Mouse (Mus musculus) midbrain, embryonic 10.5 days (tissue): ENCODE results near the gene Fam53b. TPM values are rescaled to one million over a fixed set of nuclear protein-coding genes. Genes with fewer than 3 reads are reported as not detected.

Source experiments
- DNase-seq: peaks from one replicate; pipeline ENCODE4 v3.0.0-alpha.2; 2017; ENCODE audit warnings: low spot score
- H3K27ac ChIP-seq: fragments of 300-500 bp; sonication (generic); replicated peaks from 2 replicates; pipeline ENCODE4 v1.5.1; 2016; ENCODE audit warnings: mild to moderate bottlenecking
- H3K27me3 ChIP-seq: fragments of 300-500 bp; sonication (generic); 2 replicates; pipeline ENCODE4 v1.6.1; 2016; ENCODE audit warnings: low read depth, mild to moderate bottlenecking; ENCODE audit not compliant: poor library complexity, severe bottlenecking
- H3K36me3 ChIP-seq: fragments of 300-500 bp; sonication (generic); 2 replicates; pipeline ENCODE4 v1.6.1; 2016; ENCODE audit warnings: mild to moderate bottlenecking, moderate library complexity
- H3K4me1 ChIP-seq: fragments of 300-500 bp; sonication (generic); 2 replicates; pipeline ENCODE4 v1.6.1; 2016
- H3K4me3 ChIP-seq: fragments of 300-500 bp; sonication (generic); 2 replicates; pipeline ENCODE4 v1.5.1; 2016; ENCODE audit warnings: mild to moderate bottlenecking, moderate library complexity
- H3K9me3 ChIP-seq: fragments of 300-500 bp; sonication (generic); replicated peaks from 2 replicates; pipeline ENCODE4 v1.6.1; 2016; ENCODE audit warnings: mild to moderate bottlenecking
- WGBS: fragments of 180-500 bp; shearing (Covaris S2); methylation state at CpG from one replicate; pipeline ENCODE4 v1.1.7; 2016; 5-methylcytosine and 5-hydroxymethylcytosine counted together
- polyA plus RNA-seq: library from polyadenylated mRNA; unstranded; fragments of >200 nt; fragmentation: Nextera tagmentation; extraction: Ambion mirVana; gene quantifications from 2 replicates; pipeline ENCODE4 v1.2.1, GENCODE M21; 2016

The Fam53b gene
- polyA plus RNA-seq, 1 experiment from 2014 or later, result 23.1 TPM

- Histone ChIP-seq H3K9me3 (no peaks in the 10 kb centered on the region), H3K27me3 (no peaks in the 10 kb centered on the region), H3K4me1 (peaks cover 10% of the 10 kb centered on the region; the same call in 1 of the 2 replicates), H3K27ac (0 out of 2 replicates have a peak overlapping the region, but pooled peaks have one; percentile 6), H3K36me3 (peaks cover 51% of the 10 kb centered on the region), H3K4me3 (no peak overlapping the region)
- no peak for DNase-seq
- 84% methylated on average over 4 of the region's 4 CpGs for WGBS
Observed at GRCm38 (mm10) chr7:132753518-132754388, 59.9 kb downstream of the Fam53b start.

GRCm38 (mm10) chr7:132751716-132752115 is 62.0 kb downstream of the Fam53b start:
- Histone ChIP-seq H3K9me3 (no peaks in the 10 kb centered on the region), H3K4me1 (peaks cover 10% of the 10 kb centered on the region; the same call in 1 of the 2 replicates), H3K27me3 (no peaks in the 10 kb centered on the region), H3K27ac (no peak overlapping the region), H3K36me3 (peaks cover 37% of the 10 kb centered on the region), H3K4me3 (no peak overlapping the region)
- DNase-seq, result no peak
- WGBS, result 75% methylated on average over 2 of the region's 2 CpGs

- Histone ChIP-seq H3K9me3 (no peaks in the 10 kb centered on the region), H3K4me3 (no peak overlapping the region), H3K36me3 (peaks cover 30% of the 10 kb centered on the region), H3K27ac (no peak overlapping the region), H3K4me1 (peaks cover 10% of the 10 kb centered on the region; the same call in 1 of the 2 replicates), H3K27me3 (no peaks in the 10 kb centered on the region)
- 95% methylated on average over 11 of the region's 11 CpGs for WGBS
- no peak for DNase-seq
Observed at GRCm38 (mm10) chr7:132749504-132749903, 64.2 kb downstream of the Fam53b start.

GRCm38 (mm10) chr7:132748076-132748769 is 65.5 kb downstream of the Fam53b start:
- Histone ChIP-seq H3K27ac (0 out of 2 replicates have a peak overlapping the region, but pooled peaks have one; percentile 1), H3K27me3 (no peaks in the 10 kb centered on the region), H3K9me3 (no peaks in the 10 kb centered on the region), H3K4me3 (no peak overlapping the region), H3K4me1 (no peaks in the 10 kb centered on the region), H3K36me3 (peaks cover 26% of the 10 kb centered on the region)
- WGBS, result 93% methylated on average over 3 of the region's 3 CpGs
- no peak for DNase-seq

- 89% methylated on average over 6 of the region's 6 CpGs for WGBS
- no peaks in the 10 kb centered on the region for H3K27me3 ChIP-seq
- peaks cover 23% of the 10 kb centered on the region for H3K36me3 ChIP-seq
- H3K9me3 ChIP-seq, result no peaks in the 10 kb centered on the region
- no peak for DNase-seq
- no peaks in the 10 kb centered on the region for H3K4me1 ChIP-seq
- no peak overlapping the region for H3K4me3 ChIP-seq
- H3K27ac ChIP-seq, result no peak overlapping the region
Observed at GRCm38 (mm10) chr7:132747096-132747495, 66.6 kb downstream of the Fam53b start.

- no peak for DNase-seq
- H3K36me3 ChIP-seq, result peaks cover 21% of the 10 kb centered on the region
Observed at GRCm38 (mm10) chr7:132742912-132743311, 70.8 kb downstream of the Fam53b start.

GRCm38 (mm10) chr7:132739829-132740228 is 73.9 kb downstream of the Fam53b start:
- Histone ChIP-seq H3K36me3 (peaks cover 24% of the 10 kb centered on the region), H3K9me3 (no peaks in the 10 kb centered on the region), H3K4me3 (no peak overlapping the region), H3K27ac (peak overlapping the region; percentile 23; the same call in 1 of the 2 replicates), H3K27me3 (no peaks in the 10 kb centered on the region), H3K4me1 (peaks cover 20% of the 10 kb centered on the region)
- 89% methylated on average over 6 of the region's 6 CpGs for WGBS
- DNase-seq, result no peak

More at GRCm38 (mm10) chr7:132742912-132743311, 70.8 kb downstream of the Fam53b start:
- Histone ChIP-seq H3K27me3 (no peaks in the 10 kb centered on the region), H3K27ac (no peak overlapping the region), H3K4me3 (no peak overlapping the region), H3K9me3 (no peaks in the 10 kb centered on the region), H3K4me1 (no peaks in the 10 kb centered on the region)
- 90% methylated on average over 5 of the region's 5 CpGs for WGBS

GRCm38 (mm10) chr7:132738844-132739243 is 74.8 kb downstream of the Fam53b start:
- Histone ChIP-seq H3K27me3 (no peaks in the 10 kb centered on the region), H3K36me3 (peaks cover 24% of the 10 kb centered on the region), H3K4me3 (no peak overlapping the region), H3K4me1 (peaks cover 26% of the 10 kb centered on the region), H3K27ac (no peak overlapping the region), H3K9me3 (no peaks in the 10 kb centered on the region)
- DNase-seq, result no peak
- WGBS, result 93% methylated on average over 6 of the region's 6 CpGs

GRCm38 (mm10) chr7:132736099-132736862 is 77.4 kb downstream of the Fam53b start:
- 63% methylated on average over 17 of the region's 17 CpGs for WGBS
- Histone ChIP-seq H3K27ac (peak overlapping the region; percentile 78), H3K4me1 (peaks cover 52% of the 10 kb centered on the region), H3K4me3 (no peak overlapping the region), H3K27me3 (no peaks in the 10 kb centered on the region), H3K36me3 (peaks cover 17% of the 10 kb centered on the region), H3K9me3 (no peaks in the 10 kb centered on the region)
- DNase-seq, result peak; percentile 58

- Histone ChIP-seq H3K9me3 (no peaks in the 10 kb centered on the region), H3K27ac (peak overlapping the region; percentile 78), H3K36me3 (peaks cover 14% of the 10 kb centered on the region; the same call in 1 of the 2 replicates), H3K4me1 (peaks cover 62% of the 10 kb centered on the region), H3K27me3 (no peaks in the 10 kb centered on the region), H3K4me3 (no peak overlapping the region)
- no peak for DNase-seq
- WGBS, result 62% methylated on average over 5 of the region's 5 CpGs
Observed at GRCm38 (mm10) chr7:132735145-132735544, 78.5 kb downstream of the Fam53b start.

GRCm38 (mm10) chr7:132734222-132734621 is 79.5 kb downstream of the Fam53b start:
- Histone ChIP-seq H3K4me1 (peaks cover 68% of the 10 kb centered on the region), H3K36me3 (peaks cover 15% of the 10 kb centered on the region), H3K9me3 (no peaks in the 10 kb centered on the region), H3K4me3 (no peak overlapping the region), H3K27me3 (no peaks in the 10 kb centered on the region), H3K27ac (no peak overlapping the region)
- DNase-seq, result no peak
- WGBS, result 87% methylated on average over 9 of the region's 9 CpGs

- Histone ChIP-seq H3K4me1 (peaks cover 68% of the 10 kb centered on the region), H3K36me3 (peaks cover 17% of the 10 kb centered on the region), H3K27ac (peak overlapping the region; percentile 68), H3K4me3 (no peak overlapping the region), H3K9me3 (no peaks in the 10 kb centered on the region), H3K27me3 (no peaks in the 10 kb centered on the region)
- WGBS, result 72% methylated on average over 6 of the region's 6 CpGs
- no peak for DNase-seq
Observed at GRCm38 (mm10) chr7:132733521-132733920, 80.2 kb downstream of the Fam53b start.
